Mouse (Mus musculus) activated CD4-positive, CD25-positive, alpha-beta regulatory T cell, adult 4 months (primary cell): ENCODE data around the gene Krtap4-16. TPM values are rescaled to one million over a fixed set of nuclear protein-coding genes. Genes with fewer than 3 reads are reported as not detected.
"Not testable (repeated sequence)": the region's sequence is repeated elsewhere in the genome, so short reads cannot be mapped to it uniquely, and the experiment has no call there.

Source experiments
- ATAC-seq: one replicate; pipeline ENCODE4 v1.8.0; 2017
- polyA plus RNA-seq, 2 experiments: library from polyadenylated mRNA; unstranded; fragments of 100-300 nt; shearing (Covaris generic); gene quantifications; one replicate each; pipeline ENCODE4 v1.2.1; 2017

Gene Krtap4-16
- not detected for polyA plus RNA-seq

DNA sequence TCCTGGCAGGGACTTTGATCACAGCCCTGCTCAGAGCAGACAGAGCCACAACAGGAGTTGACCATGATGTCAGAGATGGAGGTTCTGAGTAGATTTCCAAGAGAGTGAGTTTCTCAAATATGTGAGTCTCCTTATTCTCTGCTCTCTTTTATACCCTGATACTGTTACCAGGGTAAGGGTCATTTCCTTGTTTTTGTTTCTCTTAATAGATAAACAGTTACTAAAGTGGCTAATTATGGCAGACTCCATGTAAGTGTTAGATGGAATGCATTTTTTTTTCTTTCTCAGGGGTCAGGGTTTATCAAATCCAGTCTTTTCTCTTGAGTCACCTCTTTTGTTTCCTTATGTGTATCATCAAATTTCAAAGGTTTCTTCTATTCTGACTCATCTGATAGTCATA is at the start of gene Krtap4-16:
Gene Krtap4-16 (minus strand): TSS at position 101 of the 400 bp plus-strand sequence.
- ATAC-seq: no peak

DNA sequence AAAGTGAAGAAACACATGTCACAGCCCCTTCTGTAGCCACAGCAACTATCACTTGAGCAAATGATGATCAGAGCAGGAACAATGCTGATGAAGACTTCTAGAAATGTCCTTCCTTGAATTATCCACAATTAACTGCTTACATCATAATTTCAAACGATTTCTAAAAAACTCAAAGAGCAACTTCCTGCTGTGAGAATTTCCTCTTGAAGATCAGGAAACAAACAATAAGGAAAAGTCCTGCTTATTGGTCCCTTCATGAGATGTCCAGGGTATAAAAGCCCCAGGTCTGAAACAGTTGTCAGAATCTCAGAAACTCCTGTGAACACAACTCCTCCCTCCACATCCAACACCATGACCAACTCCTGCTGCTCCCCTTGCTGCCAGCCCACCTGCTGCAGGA is 27.5 kb upstream of the Krtap4-16 start, which contains the start of gene Gm11567:
Gene Gm11567 (plus strand): TSS at position 301 of the 400 bp plus-strand sequence.
- ATAC-seq: not testable (repeated sequence)

DNA sequence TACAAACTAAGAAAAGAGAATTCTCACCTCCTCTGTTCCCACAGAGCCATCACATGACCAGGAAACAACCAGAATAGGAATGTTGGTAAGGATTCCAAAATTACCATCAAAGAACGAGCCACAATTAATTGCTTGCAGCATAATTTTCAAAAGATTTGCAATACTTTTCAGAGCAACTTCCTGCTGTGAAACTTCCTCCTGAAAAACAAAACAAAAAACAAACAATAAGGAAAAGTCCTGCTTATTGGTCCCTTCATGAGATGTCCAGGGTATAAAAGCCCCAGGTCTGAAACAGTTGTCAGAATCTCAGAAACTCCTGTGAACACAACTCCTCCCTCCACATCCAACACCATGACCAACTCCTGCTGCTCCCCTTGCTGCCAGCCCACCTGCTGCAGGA is 21.7 kb upstream of the Krtap4-16 start, which contains the start of gene Krtap9-1:
Gene Krtap9-1 (plus strand): TSS at position 301 of the 400 bp plus-strand sequence.
- not testable (repeated sequence) for ATAC-seq

DNA sequence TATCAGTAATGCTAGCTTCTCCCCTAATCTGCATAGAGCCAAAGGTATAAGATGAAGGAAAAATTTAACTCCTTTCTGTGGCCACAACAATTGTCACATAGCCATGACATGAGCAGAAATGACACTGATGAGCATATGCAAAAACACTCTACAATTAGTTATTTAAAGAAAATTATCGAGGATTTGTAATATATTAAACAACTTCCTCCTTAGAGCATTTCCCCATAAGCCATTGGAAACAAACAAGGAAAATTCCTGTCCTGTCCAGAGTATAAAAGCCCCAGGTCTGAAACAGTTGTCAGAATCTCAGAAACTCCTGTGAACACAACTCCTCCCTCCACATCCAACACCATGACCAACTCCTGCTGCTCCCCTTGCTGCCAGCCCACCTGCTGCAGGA is 12.8 kb upstream of the Krtap4-16 start, which contains the start of gene Gm11559:
Gene Gm11559 (plus strand): TSS at position 301 of the 400 bp plus-strand sequence.
- ATAC-seq: not testable (repeated sequence)

DNA sequence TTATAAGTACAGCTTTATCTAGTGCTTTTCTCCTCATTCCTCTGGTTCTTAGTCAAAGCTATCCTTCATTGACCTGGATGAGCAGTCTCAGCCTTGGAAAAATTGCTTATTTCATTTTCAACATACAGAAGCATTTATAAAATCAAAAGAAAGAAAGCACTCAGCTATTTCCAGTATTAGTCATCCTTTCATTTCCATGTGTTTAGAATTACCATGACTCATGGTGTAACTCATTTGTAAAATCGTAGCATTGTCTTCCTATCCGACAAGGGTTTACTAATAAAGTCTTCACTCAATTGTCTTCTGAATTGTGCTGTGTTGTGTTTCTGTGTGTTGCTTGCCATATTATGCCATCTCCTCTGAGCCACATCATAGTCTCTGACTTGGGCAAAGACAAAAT is 7.4 kb upstream of the Krtap4-16 start:
- no peak for ATAC-seq

DNA sequence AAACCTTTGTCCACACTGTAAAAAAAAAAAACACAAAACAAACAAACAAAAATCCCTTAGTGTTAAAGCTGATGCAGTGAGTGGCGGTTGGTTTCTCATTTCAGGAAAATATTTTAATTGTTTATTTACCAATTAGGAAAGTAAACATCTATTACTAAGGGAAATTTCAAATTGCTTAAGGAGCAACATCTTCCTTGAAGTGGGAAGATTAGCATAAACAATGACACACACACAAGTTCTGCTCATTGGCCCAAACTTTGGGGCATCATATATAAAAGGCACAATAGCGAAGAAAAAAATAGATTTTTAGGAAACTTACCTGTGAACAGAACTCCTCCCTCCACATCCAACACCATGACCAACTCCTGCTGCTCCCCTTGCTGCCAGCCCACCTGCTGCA is 6.2 kb upstream of the Krtap4-16 start, which contains the start of gene Gm11568:
Gene Gm11568 (plus strand): TSS at position 301 of the 400 bp plus-strand sequence.
- no peak for ATAC-seq

DNA sequence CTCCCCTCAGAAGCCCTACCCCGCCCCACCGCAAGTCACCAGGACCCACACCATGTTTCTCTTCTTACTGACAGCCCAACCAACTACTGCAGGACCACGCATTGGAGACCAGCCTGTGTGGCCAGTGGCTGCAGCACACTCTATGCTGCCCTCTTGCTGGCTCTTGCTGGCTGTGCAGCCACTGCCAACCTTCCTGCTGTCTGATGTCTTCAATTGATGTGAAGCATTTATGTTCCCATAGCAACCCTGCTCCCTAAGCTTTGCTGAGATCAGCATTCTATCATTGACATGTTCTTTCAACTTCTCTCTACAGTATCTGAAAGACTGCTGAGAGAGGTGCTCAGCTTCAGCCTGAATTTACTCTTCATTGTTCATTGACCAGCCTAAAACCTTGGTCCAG is 2.7 kb upstream of the Krtap4-16 start:
- ATAC-seq: no peak

DNA sequence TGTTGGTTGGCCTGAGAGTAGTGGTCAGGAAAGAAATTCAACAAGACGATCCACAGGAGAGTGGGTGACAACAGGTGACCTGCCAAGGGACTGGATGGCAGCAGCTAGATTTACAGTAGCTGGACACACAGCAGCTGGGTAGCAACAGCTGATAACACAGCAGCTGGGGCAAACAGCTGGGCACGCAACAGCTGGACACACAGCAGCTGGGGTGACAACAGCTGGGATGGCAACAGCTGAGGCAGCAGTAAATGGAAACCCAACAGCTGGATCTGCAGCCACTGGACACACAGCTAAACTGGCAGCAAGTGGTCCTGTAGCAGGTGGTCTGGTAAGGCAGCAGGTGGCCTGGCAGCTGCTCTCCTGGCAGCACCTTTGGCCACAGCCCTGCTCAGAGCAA is 4.7 kb downstream of the Krtap4-16 start:
- no peak for ATAC-seq

DNA sequence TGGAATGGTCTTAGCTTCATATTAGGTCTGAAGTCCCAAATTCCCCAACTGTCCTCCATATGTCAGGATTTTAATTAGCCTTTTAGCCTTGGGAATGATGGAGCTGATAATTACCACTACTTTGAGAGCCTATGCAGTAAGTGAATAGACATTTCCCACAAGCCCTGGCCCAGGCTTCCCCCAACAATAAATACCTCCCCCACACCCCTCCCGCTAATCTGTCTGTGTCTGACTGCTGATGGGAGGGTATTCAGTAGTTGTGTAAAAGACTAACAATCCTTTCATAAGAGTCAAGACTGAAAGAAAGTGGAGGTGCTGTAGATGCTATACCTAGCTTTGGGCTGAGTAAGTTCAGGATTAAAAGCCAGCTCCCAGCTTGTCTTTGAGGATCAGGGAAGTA is 9.2 kb downstream of the Krtap4-16 start:
- no peak for ATAC-seq

DNA sequence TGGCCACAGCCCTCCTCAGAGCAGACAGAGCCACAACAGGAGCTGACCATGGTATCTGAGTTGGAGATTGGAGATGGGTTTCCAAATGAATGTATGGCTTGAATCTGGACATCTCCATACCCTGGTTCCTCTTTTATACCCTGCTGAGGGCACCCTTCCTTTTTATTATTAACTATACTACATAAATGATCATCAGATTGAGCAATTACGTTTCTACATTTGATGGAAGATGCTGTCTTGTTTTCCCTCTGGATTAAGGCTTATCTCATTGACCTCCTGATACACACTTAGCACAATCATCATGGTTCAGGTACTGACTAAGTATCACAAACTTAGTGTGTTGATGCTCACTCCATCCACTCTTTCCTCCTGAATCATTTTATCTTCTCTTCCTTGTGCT is 13.4 kb downstream of the Krtap4-16 start, which contains the start of gene 2300003K06Rik:
Gene 2300003K06Rik (minus strand): TSS at position 101 of the 400 bp plus-strand sequence.
- ATAC-seq: no peak

DNA sequence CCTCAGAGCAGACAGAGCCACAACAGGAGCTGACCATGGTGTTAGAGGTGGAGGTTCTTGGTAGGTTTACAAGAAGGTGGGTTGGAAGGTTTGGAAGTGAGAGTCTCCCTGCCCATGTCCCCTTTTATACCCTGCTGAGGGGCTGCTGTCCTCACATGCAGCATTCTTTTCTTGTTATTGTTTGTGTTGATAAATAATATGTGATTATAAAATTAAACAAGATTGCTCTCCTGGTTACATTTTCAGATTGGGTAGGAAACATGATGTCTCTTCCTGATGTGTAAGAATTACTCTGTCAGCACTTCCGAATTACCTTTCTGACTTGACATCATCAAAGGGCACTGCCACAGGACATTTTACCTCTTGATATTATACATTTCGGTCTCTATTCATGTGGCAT is 35.8 kb downstream of the Krtap4-16 start, which contains the start of gene Gm11564:
Gene Gm11564 (minus strand): TSS at position 101 of the 400 bp plus-strand sequence.
- ATAC-seq: not testable (repeated sequence)

DNA sequence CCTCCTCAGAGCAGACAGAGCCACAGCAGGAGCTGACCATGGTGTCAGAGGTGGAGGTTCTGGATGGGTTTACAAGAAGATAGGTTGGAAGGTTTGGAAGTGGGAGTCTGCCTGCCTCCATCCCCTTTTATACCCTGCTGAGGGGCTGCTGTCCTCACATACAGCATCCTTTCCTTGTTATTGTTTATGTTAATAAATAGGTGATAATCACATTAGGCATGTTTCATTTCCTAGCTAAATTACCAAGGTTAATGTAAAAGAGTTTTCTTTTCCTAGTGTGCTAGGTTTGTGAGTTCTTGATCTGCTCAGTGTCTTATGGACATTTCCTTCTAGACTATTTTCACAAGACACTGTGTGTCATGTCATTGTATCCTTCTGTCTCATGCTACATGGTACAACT is 41.6 kb downstream of the Krtap4-16 start, which contains the start of gene Krtap4-13:
Gene Krtap4-13 (minus strand): TSS at position 101 of the 400 bp plus-strand sequence.
- ATAC-seq: not testable (repeated sequence)

DNA sequence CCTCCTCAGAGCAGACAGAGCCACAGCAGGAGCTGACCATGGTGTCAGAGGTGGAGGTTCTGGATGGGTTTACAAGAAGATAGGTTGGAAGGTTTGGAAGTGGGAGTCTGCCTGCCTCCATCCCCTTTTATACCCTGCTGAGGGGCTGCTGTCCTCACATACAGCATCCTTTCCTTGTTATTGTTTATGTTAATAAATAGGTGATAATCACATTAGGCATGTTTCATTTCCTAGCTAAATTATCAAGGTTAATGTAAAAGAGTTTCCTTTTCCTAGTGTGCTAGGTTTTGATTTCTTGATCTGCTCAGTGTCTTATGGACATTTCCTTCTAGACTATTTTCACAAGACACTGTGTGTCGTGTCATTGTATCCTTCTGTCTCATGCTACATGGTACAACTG is 47.1 kb downstream of the Krtap4-16 start, which contains the start of gene Gm11554:
Gene Gm11554 (minus strand): TSS at position 101 of the 400 bp plus-strand sequence.
- ATAC-seq: not testable (repeated sequence)

Other genes with a start within 250 kb of the Krtap4-16 start
- gene Gm11938, start 248.3 kb downstream of the Krtap4-16 start, polyA plus RNA-seq: not detected
- not detected for gene Gm11937, start 241.4 kb downstream of the Krtap4-16 start, polyA plus RNA-seq
- not detected for gene Krtap2-4, start 236.8 kb downstream of the Krtap4-16 start, polyA plus RNA-seq
- not detected for gene Gm11562, start 231.2 kb downstream of the Krtap4-16 start, polyA plus RNA-seq
- not detected for gene Krtap4-1, start 223.4 kb downstream of the Krtap4-16 start, polyA plus RNA-seq
- not detected for gene Krtap4-2, start 216.5 kb downstream of the Krtap4-16 start, polyA plus RNA-seq
- not detected for gene Krtap4-7, start 207.5 kb downstream of the Krtap4-16 start, polyA plus RNA-seq
- not detected for gene Gm11555, start 201.4 kb downstream of the Krtap4-16 start, polyA plus RNA-seq
- gene Gm11563, start 192.6 kb downstream of the Krtap4-16 start, polyA plus RNA-seq: not detected
- gene Krtap4-6, start 185.6 kb downstream of the Krtap4-16 start, polyA plus RNA-seq: not detected
- not detected for gene Gm14190, start 160.9 kb downstream of the Krtap4-16 start, polyA plus RNA-seq
- gene Gm14180, start 117.3 kb downstream of the Krtap4-16 start, polyA plus RNA-seq: not detected
- gene Gm11595, start 78.7 kb downstream of the Krtap4-16 start, polyA plus RNA-seq: not detected
- gene Krtap4-8, start 70.9 kb downstream of the Krtap4-16 start, polyA plus RNA-seq: not detected
- gene Krtap4-9, start 66.4 kb downstream of the Krtap4-16 start, polyA plus RNA-seq: not detected
- gene Gm11596, start 58.1 kb downstream of the Krtap4-16 start, polyA plus RNA-seq: not detected
- not detected for gene Gm11569, start 52.7 kb downstream of the Krtap4-16 start, polyA plus RNA-seq
- gene Gm11554, start 47.2 kb downstream of the Krtap4-16 start, polyA plus RNA-seq: not detected
- not detected for gene Krtap4-13, start 41.7 kb downstream of the Krtap4-16 start, polyA plus RNA-seq
- gene Gm11564, start 35.9 kb downstream of the Krtap4-16 start, polyA plus RNA-seq: not detected
- gene 2300003K06Rik, start 13.5 kb downstream of the Krtap4-16 start, polyA plus RNA-seq: not detected
- not detected for gene Gm11568, start 6.3 kb upstream of the Krtap4-16 start, polyA plus RNA-seq
- gene Gm11559, start 12.9 kb upstream of the Krtap4-16 start, polyA plus RNA-seq: not detected
- gene Krtap9-1, start 21.8 kb upstream of the Krtap4-16 start, polyA plus RNA-seq: not detected
- gene Gm11567, start 27.6 kb upstream of the Krtap4-16 start, polyA plus RNA-seq: not detected
- gene Krtap31-1, start 56.3 kb upstream of the Krtap4-16 start, polyA plus RNA-seq: not detected
- not detected for gene Gm11565, start 63.1 kb upstream of the Krtap4-16 start, polyA plus RNA-seq
- gene Krtap31-2, start 84.7 kb upstream of the Krtap4-16 start, polyA plus RNA-seq: not detected
- gene Krtap9-5, start 96.9 kb upstream of the Krtap4-16 start, polyA plus RNA-seq: not detected
- not detected for gene Krtap29-1, start 127.4 kb upstream of the Krtap4-16 start, polyA plus RNA-seq
- gene Krtap16-1, start 135.0 kb upstream of the Krtap4-16 start, polyA plus RNA-seq: not detected
- gene Krtap17-1, start 142.4 kb upstream of the Krtap4-16 start, polyA plus RNA-seq: not detected
- gene Krt33a, start 164.6 kb upstream of the Krtap4-16 start, polyA plus RNA-seq: not detected
- not detected for gene Krt33b, start 178.3 kb upstream of the Krtap4-16 start, polyA plus RNA-seq
- not detected for gene Krt34, start 189.9 kb upstream of the Krtap4-16 start, polyA plus RNA-seq
- not detected for gene Krt31, start 198.9 kb upstream of the Krtap4-16 start, polyA plus RNA-seq
- gene Krt32, start 236.6 kb upstream of the Krtap4-16 start, polyA plus RNA-seq: not detected
- gene Krt35, start 244.6 kb upstream of the Krtap4-16 start, polyA plus RNA-seq: not detected